Mouse (Mus musculus): ENCODE results near the gene Chd2.

DNA sequence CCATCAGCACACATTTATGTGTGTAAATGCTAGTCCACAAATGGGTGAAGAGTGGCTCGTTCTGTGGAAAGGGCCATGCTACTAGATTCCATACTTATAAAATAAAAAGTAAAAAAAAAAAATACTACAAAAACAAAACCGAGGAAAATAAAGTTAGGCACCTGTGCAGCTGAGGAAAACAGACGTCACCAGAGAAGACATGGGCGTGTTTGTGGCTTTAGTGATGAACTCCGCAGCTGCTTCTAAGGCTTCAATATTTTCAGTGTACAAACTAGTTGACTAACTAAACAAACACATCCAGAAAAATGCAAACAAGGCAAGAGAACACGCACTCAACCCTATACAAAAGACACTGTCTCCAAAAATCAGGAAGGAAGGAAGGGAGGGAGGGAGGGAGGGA lies 18.4 kb downstream of the Chd2 start:
- TF ChIP-seq POLR2A (IDR thresholded peaks at IDR 0.05; ENCODE audit: insufficient read depth, low read depth, low read length): no peak
- TF ChIP-seq CTCF (IDR thresholded peaks at IDR 0.05): no peak

Data from heart, adult 2 months (tissue).